Mouse (Mus musculus): ENCODE measurements around the gene Fancg.

DNA sequence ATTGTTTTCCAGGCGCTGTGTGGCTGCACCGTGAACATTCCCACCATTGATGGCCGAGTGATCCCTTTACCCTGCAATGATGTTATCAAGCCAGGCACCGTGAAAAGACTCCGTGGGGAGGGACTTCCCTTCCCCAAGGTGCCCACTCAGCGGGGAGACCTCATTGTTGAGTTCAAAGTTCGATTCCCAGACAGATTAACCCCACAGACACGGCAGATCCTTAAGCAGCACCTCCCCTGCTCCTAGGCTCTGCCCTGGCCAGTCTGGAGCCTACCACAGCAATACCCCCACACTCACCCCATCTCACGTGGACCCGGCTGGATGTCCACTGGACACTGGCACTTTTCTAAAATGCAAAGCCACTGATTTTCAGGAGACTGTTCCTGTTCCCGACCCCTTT, 53.0 kb downstream of the Fancg start:
- TF ChIP-seq MYOD1 (IDR thresholded peaks at IDR 0.05; ENCODE audit: control insufficient read depth in 1 of 3, insufficient read length in 2 of 3, low read depth in 2 of 3) = no peak
- TF ChIP-seq POLR2A (IDR thresholded peaks at IDR 0.05; ENCODE audit: insufficient read length, low read depth) = no peak
- TF ChIP-seq POLR2AphosphoS2 (IDR thresholded peaks at IDR 0.05; ENCODE audit: insufficient read length, low read depth) = no peak
- TF ChIP-seq TCF12 (IDR thresholded peaks at IDR 0.05; ENCODE audit: insufficient read depth, poor library complexity, severe bottlenecking) = no peak
- TF ChIP-seq E2F4 (IDR thresholded peaks at IDR 0.05; ENCODE audit: insufficient read depth) = no peak
- TF ChIP-seq USF1 (IDR thresholded peaks at IDR 0.05; ENCODE audit: low read depth) = no peak

Measured in myocyte (in vitro differentiated cells).